Mouse (Mus musculus) small intestine, adult 2 months (tissue): ENCODE measurements around the gene Cyp2d9.

Experiments
- CTCF ChIP-seq: fragments of 200-500 bp; IDR thresholded peaks from 2 replicates; pipeline ENCODE4 v1.5.1; 2012; ENCODE audit warnings: low read depth, mild to moderate bottlenecking, control low read depth, inconsistent platforms, low read length, moderate library complexity, mixed read lengths; ENCODE audit not compliant: insufficient replicate concordance, insufficient read length; ENCODE audit errors: extremely low read depth
- POLR2A ChIP-seq: fragments of 200-500 bp; IDR thresholded peaks from 2 replicates; pipeline ENCODE4 v1.6.1; 2012; ENCODE audit warnings: low read depth, mild to moderate bottlenecking, control low read depth, inconsistent platforms, low read length, moderate library complexity

- TF ChIP-seq CTCF = no peak
- no peak for TF ChIP-seq POLR2A
Observed at GRCm38 (mm10) chr15:82407536-82407935, 25.7 kb upstream of the Cyp2d9 start.
